Mouse (Mus musculus) midbrain, embryonic 15.5 days (tissue): Measurements from ENCODE around the gene Pcgf2. TPM values are rescaled to one million over a fixed set of nuclear protein-coding genes. Genes with fewer than 3 reads are reported as not detected.
"Not testable (repeated sequence)": the region's sequence is repeated elsewhere in the genome, so short reads cannot be mapped to it uniquely, and the experiment has no call there.

Experiments
- ATAC-seq: fragments of 200-750 bp; cut with Nextera tagmentation; replicated peaks from 2 replicates; pipeline ENCODE4 v1.8.0; 2017; ENCODE audit warnings: moderate TSS enrichment
- H3K27ac ChIP-seq: fragments of 300-500 bp; sonication (generic); 2 replicates; pipeline ENCODE4 v1.5.1; 2015; ENCODE audit warnings: mild to moderate bottlenecking, inconsistent platforms
- H3K27me3 ChIP-seq: fragments of 300-500 bp; sonication (generic); replicated peaks from 2 replicates; pipeline ENCODE4 v1.6.1; 2015; ENCODE audit warnings: inconsistent platforms
- H3K36me3 ChIP-seq: fragments of 300-500 bp; sonication (generic); replicated peaks from 2 replicates; pipeline ENCODE4 v1.6.1; 2015; ENCODE audit warnings: inconsistent platforms
- H3K4me1 ChIP-seq: fragments of 300-500 bp; sonication (generic); 2 replicates; pipeline ENCODE4 v1.6.1; 2015; ENCODE audit warnings: inconsistent platforms
- H3K4me2 ChIP-seq: fragments of 300-500 bp; sonication (generic); 2 replicates; pipeline ENCODE4 v1.6.1; 2015; ENCODE audit warnings: inconsistent platforms, mild to moderate bottlenecking, moderate library complexity
- H3K4me3 ChIP-seq: fragments of 300-500 bp; sonication (generic); 2 replicates; pipeline ENCODE4 v1.5.1; 2015; ENCODE audit warnings: mild to moderate bottlenecking, inconsistent platforms
- H3K9ac ChIP-seq: fragments of 300-500 bp; sonication (generic); 2 replicates; pipeline ENCODE4 v1.6.1; 2015; ENCODE audit warnings: mild to moderate bottlenecking, inconsistent platforms
- H3K9me3 ChIP-seq: fragments of 300-500 bp; sonication (generic); 2 replicates; pipeline ENCODE4 v1.6.1; 2016; ENCODE audit warnings: inconsistent platforms
- WGBS: fragments of 180-500 bp; shearing (Covaris S2); methylation state at CpG from one replicate; pipeline ENCODE4 v1.1.7; 2015; ENCODE audit warnings: mixed read lengths; 5-methylcytosine and 5-hydroxymethylcytosine counted together
- polyA plus RNA-seq: library from polyadenylated mRNA; unstranded; fragments of >200 nt; fragmentation: Nextera tagmentation; extraction: Ambion mirVana; gene quantifications from 2 replicates; pipeline ENCODE4 v1.2.1, GENCODE M21; 2015

The Pcgf2 gene
- polyA plus RNA-seq, 1 experiment from 2014 or later: 23.1 TPM

GRCm38 (mm10) chr11:97662207-97662892 lies 37.9 kb downstream of the Pcgf2 start:
- Histone ChIP-seq H3K36me3 (no peaks in the 10 kb centered on the region), H3K27ac (0 out of 2 replicates have a peak overlapping the region, but pooled peaks have one; percentile 27), H3K9ac (peak overlapping the region; percentile 80), H3K4me1 (peaks cover 52% of the 10 kb centered on the region), H3K4me2 (peak overlapping the region; percentile 85), H3K27me3 (peaks cover 17% of the 10 kb centered on the region), H3K4me3 (peak overlapping the region; percentile 91), H3K9me3 (no peaks in the 10 kb centered on the region)
- no peak for ATAC-seq
- 1% methylated on average over 21 of the region's 21 CpGs for whole genome bisulfite sequencing

- H3K27ac ChIP-seq: no peak overlapping the region
- peak overlapping the region; percentile 85 for H3K4me2 ChIP-seq
- no peaks in the 10 kb centered on the region for H3K36me3 ChIP-seq
- H3K9me3 ChIP-seq: no peaks in the 10 kb centered on the region
- no peak overlapping the region for H3K9ac ChIP-seq
- peaks cover 17% of the 10 kb centered on the region for H3K27me3 ChIP-seq
- peak overlapping the region; percentile 91 for H3K4me3 ChIP-seq
- under 1% methylated on average over 20 of the region's 20 CpGs for WGBS
- H3K4me1 ChIP-seq: peaks cover 52% of the 10 kb centered on the region
- ATAC-seq: no peak
These were observed 38.6 kb downstream of the Pcgf2 start for GRCm38 (mm10) chr11:97661648-97662133.

GRCm38 (mm10) chr11:97660734-97661647 lies 39.3 kb downstream of the Pcgf2 start:
- WGBS: 2% methylated on average over 27 of the region's 27 CpGs
- no peak overlapping the region for H3K27ac ChIP-seq
- no peak for ATAC-seq
- H3K36me3 ChIP-seq: no peaks in the 10 kb centered on the region
- peak overlapping the region; percentile 85 for H3K4me2 ChIP-seq
- no peaks in the 10 kb centered on the region for H3K9me3 ChIP-seq
- H3K27me3 ChIP-seq: peaks cover 17% of the 10 kb centered on the region
- peak overlapping the region; percentile 70; the same call in 1 of the 2 replicates for H3K9ac ChIP-seq
- peak overlapping the region; percentile 91 for H3K4me3 ChIP-seq
- H3K4me1 ChIP-seq: peaks cover 52% of the 10 kb centered on the region

GRCm38 (mm10) chr11:97659990-97660714 lies 40.1 kb downstream of the Pcgf2 start:
- peak overlapping the region; percentile 75 for H3K4me2 ChIP-seq
- peak overlapping the region; percentile 70 for H3K9ac ChIP-seq
- H3K27me3 ChIP-seq: peaks cover 17% of the 10 kb centered on the region
- under 1% methylated on average over 61 of the region's 78 CpGs for WGBS
- H3K4me1 ChIP-seq: peaks cover 45% of the 10 kb centered on the region
- H3K36me3 ChIP-seq: no peaks in the 10 kb centered on the region
- no peaks in the 10 kb centered on the region for H3K9me3 ChIP-seq
- H3K27ac ChIP-seq: peak overlapping the region; percentile 67
- H3K4me3 ChIP-seq: peak overlapping the region; percentile 66
- peak; percentile 86 for ATAC-seq

GRCm38 (mm10) chr11:97659267-97659989 lies 40.9 kb downstream of the Pcgf2 start:
- ATAC-seq: no peak
- 15% methylated on average over 13 of the region's 13 CpGs for WGBS
- H3K4me3 ChIP-seq: peak overlapping the region; percentile 66
- H3K27me3 ChIP-seq: peaks cover 17% of the 10 kb centered on the region
- no peaks in the 10 kb centered on the region for H3K36me3 ChIP-seq
- peaks cover 38% of the 10 kb centered on the region for H3K4me1 ChIP-seq
- peak overlapping the region; percentile 70 for H3K9ac ChIP-seq
- peak overlapping the region; percentile 75 for H3K4me2 ChIP-seq
- H3K9me3 ChIP-seq: no peaks in the 10 kb centered on the region
- peak overlapping the region; percentile 67 for H3K27ac ChIP-seq

- no peak for ATAC-seq
- no peaks in the 10 kb centered on the region for H3K36me3 ChIP-seq
- H3K9me3 ChIP-seq: no peaks in the 10 kb centered on the region
- H3K4me1 ChIP-seq: peaks cover 35% of the 10 kb centered on the region
- no peak overlapping the region for H3K9ac ChIP-seq
- WGBS: 68% methylated on average over 11 of the region's 11 CpGs
- no peak overlapping the region for H3K4me2 ChIP-seq
- H3K27ac ChIP-seq: no peak overlapping the region
- no peak overlapping the region for H3K4me3 ChIP-seq
- H3K27me3 ChIP-seq: peaks cover 17% of the 10 kb centered on the region
These were observed 41.5 kb downstream of the Pcgf2 start for GRCm38 (mm10) chr11:97658751-97659266.

- 84% methylated on average over 6 of the region's 6 CpGs for WGBS
- not testable (repeated sequence) for H3K9me3 ChIP-seq, ATAC-seq, H3K4me2 ChIP-seq, H3K27ac ChIP-seq, H3K36me3 ChIP-seq, H3K9ac ChIP-seq, H3K4me3 ChIP-seq
- Histone ChIP-seq H3K27me3 (peaks cover 17% of the 10 kb centered on the region), H3K4me1 (peaks cover 35% of the 10 kb centered on the region)
These were observed 42.3 kb downstream of the Pcgf2 start for GRCm38 (mm10) chr11:97657967-97658366.

- peaks cover 15% of the 10 kb centered on the region for H3K27me3 ChIP-seq
- no peak overlapping the region for H3K27ac ChIP-seq
These were observed 42.9 kb downstream of the Pcgf2 start for GRCm38 (mm10) chr11:97657184-97657945.

GRCm38 (mm10) chr11:97656269-97656971 lies 43.9 kb downstream of the Pcgf2 start:
- Histone ChIP-seq H3K27me3 (peaks cover 6% of the 10 kb centered on the region), H3K9ac (no peak overlapping the region), H3K9me3 (no peaks in the 10 kb centered on the region), H3K27ac (no peak overlapping the region), H3K4me1 (peaks cover 20% of the 10 kb centered on the region), H3K4me3 (no peak overlapping the region), H3K36me3 (no peaks in the 10 kb centered on the region), H3K4me2 (no peak overlapping the region)
- no peak for ATAC-seq
- 71% methylated on average over 14 of the region's 14 CpGs for WGBS

More at GRCm38 (mm10) chr11:97657184-97657945, 42.9 kb downstream of the Pcgf2 start:
- Histone ChIP-seq H3K36me3 (no peaks in the 10 kb centered on the region), H3K4me1 (peaks cover 30% of the 10 kb centered on the region), H3K9me3 (no peaks in the 10 kb centered on the region), H3K4me3 (no peak overlapping the region), H3K4me2 (no peak overlapping the region), H3K9ac (no peak overlapping the region)
- 46% methylated on average over 4 of the region's 6 CpGs for WGBS
- no peak for ATAC-seq

GRCm38 (mm10) chr11:97654210-97654609 lies 46.1 kb downstream of the Pcgf2 start:
- Histone ChIP-seq H3K4me3 (no peak overlapping the region), H3K9me3 (no peaks in the 10 kb centered on the region), H3K27me3 (no peaks in the 10 kb centered on the region), H3K4me2 (no peak overlapping the region), H3K27ac (no peak overlapping the region), H3K4me1 (0 out of 2 replicates have a peak, but pooled peaks cover 2% of the 10 kb centered on the region), H3K9ac (no peak overlapping the region), H3K36me3 (no peaks in the 10 kb centered on the region)
- no peak for ATAC-seq
- 94% methylated on average over 2 of the region's 2 CpGs for WGBS
